Mouse (Mus musculus) lung, adult 18-20 months (tissue): ENCODE measurements around the gene Phf1.
"Not testable (repeated sequence)": the region's sequence is repeated elsewhere in the genome, so short reads cannot be mapped to it uniquely, and the experiment has no call there.

Source experiments
- DNase-seq, 2 experiments: peaks; one replicate each; pipeline ENCODE4 v3.0.0; 2022; ENCODE audit warnings: mixed read lengths in 2 of 2

The Phf1 gene

DNA sequence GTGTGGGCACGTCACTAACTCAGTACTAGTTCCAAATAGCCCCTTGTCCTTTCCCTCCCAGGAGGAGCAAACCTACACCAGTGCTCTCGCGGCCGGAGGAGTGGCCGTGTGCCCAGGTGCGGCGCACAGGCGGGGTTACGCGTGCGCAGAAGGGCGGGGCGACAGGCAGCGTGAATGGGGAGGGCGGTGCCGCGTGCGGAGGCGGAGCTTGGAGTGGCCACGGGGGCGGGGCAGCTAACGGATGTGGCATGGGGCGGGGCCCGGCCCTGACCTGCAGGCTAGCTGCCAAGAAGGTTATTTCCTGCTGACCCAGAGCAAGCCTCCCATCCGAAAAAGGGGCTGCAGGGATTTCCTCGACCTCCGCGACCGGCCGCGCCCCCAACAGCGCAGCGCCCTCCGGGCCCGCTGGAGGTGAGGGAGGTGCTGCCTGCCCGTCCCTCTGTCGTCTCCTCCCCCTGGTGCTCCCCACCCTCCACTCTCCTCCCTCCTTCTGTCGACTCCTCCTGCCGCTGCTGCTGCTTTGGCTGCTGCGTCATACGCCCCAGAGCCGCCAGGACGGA, at the start of gene Phf1:
Gene Phf1, plus strand, starts transcription at position 214 of the 560 bp plus-strand sequence.
- peak; percentile 96 to 97 for DNase-seq

DNA sequence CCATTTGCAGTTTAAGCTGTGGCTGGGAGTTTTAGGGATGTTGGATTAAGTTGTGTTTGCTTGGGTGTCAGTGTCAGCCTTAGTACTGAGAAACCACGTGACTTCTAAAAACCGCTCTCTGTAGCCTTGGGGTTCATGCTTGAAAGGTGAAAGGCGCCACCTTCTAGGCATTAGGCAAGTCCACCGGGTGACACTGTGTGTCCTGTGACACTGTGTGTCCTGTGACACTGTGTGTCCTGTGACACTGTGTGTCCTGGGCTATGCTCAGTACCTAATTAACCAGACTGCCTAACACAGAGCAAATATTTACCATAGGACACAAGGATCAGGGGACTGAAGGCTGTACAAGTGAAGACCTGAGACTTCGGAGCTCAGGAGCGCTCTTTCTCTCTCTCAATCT, 49.3 kb upstream of the Phf1 start:
- no peak for DNase-seq

DNA sequence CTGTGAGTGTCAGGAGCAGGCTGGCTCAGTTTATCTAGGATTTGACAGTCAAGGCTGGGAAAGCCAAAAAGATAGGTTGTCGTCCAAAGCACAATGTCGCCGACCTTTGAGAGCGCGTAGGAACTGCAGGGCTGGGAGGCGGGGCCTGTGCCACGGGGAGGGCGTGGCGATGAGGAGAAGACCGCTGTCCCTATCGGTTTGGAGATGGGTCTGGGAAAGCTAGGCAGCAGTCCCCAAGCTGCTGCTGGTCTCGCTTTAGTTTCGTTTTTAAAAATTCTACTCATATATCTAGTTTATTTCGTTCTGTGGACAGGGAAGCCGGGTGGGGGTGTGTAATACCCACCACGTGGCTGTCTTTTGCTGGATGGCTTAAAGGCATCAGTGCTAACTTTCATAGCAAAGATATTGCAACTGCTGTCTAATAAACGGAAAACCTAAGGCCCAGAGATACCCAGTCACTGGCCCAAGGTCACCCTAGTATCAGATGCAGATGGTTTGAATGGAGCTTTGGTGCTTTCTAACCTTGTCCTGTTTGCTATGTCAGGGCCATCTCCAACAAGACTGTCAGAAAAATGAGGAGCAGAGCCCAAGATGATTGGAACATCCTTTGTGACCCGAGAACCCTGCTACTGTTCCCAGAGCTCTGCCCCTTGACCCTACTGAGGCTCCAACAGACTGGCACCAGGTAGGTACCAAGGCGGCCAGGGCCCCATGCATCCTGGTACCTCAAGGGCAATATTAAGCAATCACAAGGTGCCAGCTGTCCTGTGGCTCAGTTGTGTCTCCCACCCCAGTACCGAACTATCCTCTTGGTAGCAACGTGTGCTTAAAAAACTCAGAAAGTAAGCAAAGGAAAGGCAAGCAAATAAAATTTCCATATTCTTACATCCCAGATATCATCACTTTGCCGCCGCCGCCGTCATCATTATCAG, 47.6 kb upstream of the Phf1 start:
- DNase-seq, result peak; percentile 83 to 87

DNA sequence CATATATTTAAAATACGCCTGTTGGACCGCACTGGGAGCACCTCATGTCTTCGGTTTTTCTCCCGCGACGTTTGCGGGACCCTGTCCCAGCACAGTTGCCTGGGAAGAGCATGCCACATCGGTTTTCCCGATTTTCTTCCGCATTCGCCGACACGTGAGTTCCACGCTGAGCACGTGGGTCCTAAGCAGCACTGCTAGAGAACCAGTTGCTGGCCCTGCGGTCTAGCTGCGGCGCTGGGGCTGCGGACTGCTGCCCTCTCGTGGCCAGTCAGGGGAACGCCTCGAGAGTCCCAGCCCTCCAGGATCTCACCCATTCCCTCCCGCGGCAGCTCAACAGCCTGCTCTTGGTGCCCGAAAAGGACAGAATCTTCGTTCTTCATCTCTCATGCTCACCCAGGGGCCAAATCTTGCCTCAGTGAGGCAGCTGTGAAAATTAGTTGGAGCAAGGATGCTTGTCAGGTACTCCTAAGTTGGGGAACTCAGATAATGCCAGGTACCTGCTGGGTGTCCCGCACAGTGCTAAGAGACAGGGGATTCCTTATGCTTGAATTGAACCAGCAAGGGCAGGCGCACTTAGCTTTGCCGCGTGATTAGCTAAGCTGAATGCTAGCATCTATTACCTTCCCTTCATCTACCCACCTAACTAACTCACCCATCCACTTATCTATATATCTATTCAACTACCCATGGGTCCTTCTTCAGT, 46.7 kb upstream of the Phf1 start:
- DNase-seq, result peak; percentile 83 to 87

DNA sequence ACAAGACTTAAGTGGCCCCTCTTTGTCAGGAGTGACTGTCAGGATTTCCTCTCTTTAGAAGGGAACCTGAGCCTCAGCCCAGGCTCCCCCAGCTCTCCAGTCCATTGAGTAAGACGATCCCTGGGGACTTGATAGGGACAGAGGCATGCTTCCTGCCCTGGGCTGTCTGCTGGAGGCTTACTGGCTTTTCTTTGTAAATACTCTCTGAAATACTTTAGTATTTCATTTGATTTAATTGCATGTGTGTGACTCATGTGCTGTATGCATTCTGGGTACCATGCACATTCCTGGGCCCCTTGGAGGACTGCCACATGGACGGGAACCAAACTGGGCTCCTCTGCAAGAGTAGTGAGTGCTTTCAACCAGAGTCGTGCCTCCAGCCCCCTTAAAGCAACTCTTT, 44.9 kb upstream of the Phf1 start:
- DNase-seq, result no peak

DNA sequence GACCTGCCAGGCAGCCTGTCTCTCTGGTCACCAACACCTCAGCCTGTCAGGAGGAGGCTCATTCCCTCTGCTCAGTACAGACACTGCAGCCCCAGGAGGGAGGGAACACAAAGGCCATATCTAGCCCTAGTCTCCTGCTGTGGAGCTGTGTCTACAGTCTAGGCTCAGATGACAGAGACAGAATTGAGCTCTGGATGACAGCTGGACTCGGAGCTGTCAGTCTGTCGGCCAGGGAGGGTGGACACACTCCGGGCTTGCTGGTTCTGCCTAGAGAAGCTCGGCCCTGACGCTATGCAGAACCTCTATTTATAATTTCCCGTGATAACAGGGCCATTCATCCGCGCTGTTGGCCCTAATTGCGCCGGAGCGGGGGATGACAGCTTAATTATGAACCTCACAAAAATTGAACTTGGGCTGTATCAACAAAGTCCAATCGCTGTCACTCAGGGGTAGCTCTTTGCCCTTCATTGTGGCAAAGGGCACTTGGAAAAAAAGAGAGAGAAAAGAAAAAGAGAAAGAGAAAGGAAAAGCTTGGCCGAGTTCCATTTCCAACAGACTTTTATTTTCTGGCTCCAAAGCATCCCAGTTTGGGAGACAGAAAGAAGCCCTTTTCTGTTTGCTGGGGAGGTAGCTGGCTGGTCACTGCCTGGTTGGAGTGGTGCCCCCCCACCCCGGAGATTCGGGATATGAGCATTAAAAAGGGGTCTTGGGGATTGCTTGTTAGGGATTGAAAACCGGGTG, 40.0 kb upstream of the Phf1 start:
- DNase-seq, result no peak

DNA sequence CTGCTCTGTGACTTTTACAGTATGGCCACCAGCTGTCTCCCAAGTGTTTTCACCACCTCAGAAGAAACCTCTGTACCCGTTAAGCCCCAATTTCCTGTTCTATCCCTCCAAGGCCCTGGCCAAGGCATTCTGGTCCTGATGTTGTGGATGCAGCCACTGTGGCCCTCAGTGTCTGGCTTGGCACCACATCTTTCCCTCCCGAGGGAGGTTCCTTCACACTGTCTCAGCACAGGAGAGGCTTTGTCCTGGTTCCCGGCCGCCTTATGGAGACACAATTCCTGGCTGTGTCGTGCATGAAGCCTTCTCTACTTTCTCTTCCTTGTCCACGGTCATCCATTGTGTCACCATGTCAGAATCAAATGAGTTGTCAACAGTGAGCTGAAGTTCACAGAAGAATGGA, 39.4 kb upstream of the Phf1 start:
- no peak for DNase-seq

DNA sequence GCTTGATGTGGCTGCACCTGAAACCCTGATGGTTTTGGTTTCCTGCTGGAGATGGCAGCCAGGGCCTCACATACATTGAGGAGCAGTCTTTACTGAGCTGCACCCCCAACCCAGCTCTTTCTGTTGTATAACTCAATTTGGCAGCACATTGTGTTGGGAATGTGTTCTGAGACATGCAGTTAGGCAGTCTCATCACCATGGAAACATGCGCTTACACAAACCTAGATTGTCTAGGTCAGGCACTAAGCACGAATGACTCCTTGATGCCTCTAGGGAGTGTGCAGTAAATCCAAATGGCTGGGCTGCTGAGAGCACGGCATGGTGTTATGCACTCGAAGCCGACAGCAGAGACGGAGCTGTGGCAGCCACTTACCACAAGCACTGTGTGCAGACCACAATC, 38.5 kb upstream of the Phf1 start:
- DNase-seq, result no peak

DNA sequence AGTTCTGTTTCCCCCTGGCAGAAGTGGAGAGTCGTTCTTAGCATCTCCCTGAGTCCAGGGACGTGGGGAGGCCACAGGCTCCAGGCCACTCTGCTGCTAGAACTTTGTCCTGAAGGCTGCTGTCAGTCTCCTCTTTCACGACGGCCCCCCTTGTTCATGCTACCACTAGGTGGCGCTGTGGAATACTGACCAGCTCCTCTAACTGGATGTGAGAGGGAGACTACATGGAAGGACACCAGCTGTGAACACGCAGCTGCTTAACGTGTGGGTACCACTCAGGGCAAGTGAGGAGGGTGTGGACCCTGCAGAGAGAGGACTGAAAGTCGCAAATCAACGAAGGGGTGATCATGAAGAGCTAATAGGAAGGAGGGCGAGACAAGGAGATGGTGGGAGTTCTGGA, 37.3 kb upstream of the Phf1 start:
- peak; percentile 59 to 70 for DNase-seq

DNA sequence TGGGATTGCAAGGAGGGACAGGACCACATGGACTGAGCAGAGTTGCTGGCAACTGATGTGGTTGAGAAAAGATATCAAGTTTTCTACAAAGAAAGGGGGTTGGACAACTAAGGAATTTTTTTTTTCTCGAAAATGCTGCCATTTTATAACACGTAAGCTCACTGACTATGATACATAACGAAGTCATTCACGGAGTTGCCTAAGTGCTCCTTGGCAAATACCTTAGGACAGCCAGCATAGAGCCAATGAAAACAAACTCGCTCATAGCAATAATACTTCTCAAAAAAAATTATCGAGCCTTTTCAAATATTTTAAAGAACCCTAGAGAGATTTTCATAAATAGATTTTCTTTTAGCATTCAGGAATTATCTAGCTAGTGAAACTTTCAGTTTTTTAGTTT, 31.9 kb upstream of the Phf1 start:
- no peak for DNase-seq

DNA sequence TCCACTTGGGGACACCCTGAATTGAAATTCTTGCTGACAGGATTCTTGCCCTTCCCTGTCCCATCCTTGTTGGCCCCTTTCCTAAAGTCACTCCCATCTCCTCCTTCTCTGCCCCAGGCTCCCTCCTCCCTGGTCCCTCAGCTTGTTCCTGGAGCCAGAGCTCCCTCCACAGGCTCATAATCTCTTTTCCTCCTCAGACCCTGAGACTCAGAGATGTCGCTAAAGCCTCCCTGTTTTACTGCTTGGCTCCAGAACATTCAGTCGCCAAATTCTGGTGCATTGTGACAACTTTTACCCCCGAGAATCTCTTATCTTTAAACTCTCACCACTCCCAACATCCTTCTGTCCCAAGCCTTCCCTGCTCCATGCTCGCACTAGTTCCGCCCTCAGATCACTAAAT, 28.5 kb upstream of the Phf1 start:
- DNase-seq, result no peak

DNA sequence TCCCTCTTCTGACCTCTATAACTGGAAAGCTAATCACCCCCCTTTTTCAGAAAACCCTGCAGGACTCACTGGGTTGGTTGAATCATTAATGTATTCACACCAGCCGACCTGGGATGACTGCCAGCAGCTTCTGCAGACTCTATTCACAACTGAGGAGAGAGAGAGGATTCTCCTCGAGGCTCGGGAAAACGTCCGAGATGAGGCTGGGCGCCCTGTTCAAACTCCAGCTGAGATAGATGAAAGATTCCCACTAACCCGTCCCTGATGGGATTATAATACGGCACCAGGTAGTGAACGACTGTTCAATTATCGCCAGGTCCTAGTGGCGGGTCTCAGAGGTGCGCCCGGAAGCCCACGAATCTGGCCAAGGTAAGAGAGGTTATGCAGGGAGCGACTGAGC, 25.3 kb upstream of the Phf1 start:
- DNase-seq, result not testable (repeated sequence)

DNA sequence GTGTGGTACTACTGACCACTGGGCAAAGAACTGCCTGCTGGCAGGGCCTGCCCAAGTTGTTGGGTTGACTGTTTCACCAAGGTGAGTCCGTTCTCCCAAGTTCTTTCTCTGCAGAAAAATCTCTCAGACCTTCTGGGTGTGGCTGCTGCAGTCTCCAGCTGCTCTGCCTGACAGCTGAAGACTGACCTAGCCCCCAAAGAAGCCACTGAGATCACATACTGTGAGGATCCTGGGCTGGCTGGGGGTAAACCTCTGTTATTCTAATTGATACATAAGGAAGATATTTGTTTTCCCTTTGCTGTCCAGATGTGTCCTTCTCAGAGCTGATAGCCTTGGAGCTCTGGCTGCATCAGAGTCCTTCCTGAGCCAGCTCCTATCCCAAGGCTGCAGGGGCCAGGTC, 17.6 kb upstream of the Phf1 start:
- DNase-seq, result no peak

DNA sequence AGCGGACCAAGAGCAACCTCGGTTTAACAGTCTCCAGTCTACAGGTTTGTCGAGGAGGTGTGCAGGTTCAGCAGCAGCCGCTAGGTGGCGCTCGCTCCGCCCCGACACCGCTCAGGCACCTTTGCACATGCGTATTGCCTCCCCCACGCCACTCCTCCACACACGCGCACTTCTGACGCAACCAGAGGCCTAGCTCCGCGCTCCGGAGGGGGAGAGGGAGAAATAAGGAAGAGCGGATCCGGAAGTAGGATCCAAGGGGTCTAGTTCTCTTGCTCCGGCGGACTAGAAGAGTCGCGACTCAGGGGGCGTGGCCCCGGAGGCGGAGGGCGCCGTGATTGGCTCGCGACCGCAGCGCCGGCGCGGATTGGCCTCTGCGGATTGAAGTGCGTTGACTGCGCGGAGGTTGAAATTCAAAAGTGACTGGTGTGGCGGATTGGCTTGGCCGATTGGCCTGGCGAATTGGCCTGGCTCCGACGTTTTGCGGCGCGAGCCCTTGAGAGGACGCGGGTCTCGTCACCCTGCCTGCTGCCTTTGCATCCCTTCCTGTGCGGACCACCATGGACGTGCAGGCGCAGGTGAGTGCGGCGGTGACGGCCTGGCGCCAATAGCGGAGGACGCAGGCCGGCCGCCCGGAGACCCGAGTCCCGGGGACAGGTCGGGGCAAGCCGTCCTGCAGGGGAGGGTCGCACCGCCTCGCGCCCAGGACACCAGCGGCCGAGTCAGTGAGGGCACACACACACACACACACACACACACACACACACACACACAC, 16.0 kb upstream of the Phf1 start, which contains the start of gene Kifc5b:
Gene Kifc5b, plus strand, starts transcription at position 381 of the 772 bp plus-strand sequence.
- DNase-seq, result peak; percentile 99

DNA sequence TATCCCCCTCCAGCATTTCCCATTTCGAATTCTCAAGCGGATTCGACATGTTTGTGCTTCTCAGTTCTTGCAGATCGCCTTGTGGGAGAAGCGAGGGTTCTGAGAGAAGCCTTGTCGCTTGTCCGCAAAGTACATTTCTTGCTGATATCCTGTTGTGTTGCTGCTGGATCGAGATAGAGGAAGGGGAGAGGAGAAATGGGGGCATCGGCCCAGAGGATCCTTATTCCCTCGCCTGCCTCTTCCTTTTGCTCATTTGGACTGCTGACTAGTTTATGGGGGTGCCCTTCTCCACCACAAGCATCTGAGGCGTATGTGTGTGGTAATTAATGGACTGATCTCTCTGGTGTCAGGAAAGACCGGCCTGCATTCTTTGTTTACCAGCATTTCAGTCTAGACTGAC, 15.3 kb upstream of the Phf1 start:
- DNase-seq, result not testable (repeated sequence)

DNA sequence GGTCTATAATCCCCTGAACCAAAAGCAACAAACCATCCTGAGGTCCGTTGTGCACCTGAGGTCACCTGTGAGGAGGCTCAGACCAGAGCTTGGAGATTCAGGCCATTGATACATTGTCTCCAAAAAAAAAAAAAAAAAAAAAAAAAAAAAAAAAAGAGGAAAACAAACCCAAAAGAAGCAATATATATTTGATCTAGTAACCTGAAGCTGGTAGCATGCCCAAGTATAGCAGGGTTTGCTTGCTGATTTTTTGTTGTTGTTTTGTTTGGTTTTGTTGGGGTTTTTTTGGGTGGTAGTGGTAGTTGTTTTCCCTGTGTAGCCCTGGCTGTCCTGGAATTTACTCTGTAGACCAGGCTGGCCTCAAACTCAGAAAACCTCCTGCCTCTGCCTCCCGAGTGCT, 14.5 kb upstream of the Phf1 start:
- no peak for DNase-seq

DNA sequence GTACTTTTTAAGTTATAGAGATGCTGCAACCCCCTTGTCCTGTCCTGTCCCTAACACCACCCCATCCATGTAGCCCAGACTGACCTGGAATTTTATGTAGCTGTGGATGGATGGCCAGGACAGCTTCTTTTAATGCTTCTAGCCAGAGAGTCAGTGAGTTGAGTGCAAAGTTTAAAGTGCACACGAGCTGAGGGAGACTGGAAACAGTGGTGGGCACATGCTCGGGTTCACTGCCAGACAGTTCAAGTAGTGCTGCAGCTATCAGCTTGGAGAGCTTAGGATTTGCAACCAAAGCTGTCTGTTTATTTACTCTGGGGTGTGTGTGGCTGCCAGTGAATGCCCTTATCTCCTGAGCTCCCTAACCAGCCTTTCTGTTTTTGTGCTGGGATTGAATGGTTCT, 13.3 kb upstream of the Phf1 start:
- DNase-seq, result not testable (repeated sequence)

DNA sequence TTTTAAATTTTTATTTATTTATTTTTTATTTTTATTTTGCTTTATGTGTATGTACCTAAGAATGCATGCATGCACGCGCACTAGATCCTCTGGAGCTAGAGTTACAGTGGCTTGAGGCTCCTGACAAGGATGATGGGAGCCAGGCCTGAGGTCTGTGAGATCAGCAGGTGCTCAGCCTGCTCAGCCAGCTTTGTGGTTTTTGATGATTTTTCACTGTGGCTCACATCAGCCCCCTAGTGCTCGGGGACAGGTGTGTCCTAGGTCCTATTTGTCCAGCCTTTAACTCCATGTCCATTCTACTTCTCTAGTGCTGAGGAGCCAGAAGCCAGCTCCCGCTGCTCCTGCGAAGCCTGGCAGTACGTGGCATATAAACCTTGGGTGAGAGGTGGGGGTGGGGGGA, 10.5 kb upstream of the Phf1 start:
- not testable (repeated sequence) for DNase-seq

DNA sequence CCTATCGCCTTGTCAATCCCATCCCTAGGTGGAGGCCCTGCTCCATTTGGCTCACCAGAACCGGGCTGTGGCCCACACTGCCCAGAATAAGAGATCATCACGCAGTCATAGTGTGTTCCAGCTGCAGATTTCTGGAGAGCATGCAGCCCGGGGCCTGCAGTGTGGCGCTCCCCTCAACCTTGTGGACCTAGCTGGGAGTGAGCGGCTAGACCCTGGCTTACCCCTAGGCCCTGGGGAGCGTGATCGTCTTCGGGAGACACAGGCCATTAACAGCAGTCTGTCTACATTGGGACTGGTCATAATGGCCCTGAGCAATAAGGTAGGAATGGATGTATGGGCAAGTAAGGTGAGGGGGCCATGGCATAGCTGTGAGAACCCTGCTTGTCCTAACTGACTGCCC, 7.4 kb upstream of the Phf1 start:
- not testable (repeated sequence) for DNase-seq

DNA sequence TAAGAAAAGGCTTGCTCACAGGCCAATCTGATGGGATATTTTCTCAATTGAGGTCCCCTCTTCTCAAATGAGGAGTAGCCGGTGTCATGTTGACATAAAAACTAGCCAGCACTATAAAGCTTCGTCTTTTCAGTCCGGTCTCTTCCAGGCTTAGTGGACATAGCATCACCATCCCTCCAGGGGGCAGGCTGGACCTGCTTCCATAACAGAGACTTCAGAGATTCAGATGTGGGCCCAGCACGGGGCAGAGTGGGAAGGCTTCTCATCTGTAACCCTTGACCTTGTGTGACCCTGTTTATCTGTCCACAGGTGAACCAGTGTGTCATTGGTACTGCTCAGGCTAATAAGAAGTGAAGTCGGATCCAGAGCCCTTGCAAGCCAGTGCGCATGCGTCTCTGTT, 1.1 kb upstream of the Phf1 start:
- DNase-seq, result peak; percentile 54 to 58

DNA sequence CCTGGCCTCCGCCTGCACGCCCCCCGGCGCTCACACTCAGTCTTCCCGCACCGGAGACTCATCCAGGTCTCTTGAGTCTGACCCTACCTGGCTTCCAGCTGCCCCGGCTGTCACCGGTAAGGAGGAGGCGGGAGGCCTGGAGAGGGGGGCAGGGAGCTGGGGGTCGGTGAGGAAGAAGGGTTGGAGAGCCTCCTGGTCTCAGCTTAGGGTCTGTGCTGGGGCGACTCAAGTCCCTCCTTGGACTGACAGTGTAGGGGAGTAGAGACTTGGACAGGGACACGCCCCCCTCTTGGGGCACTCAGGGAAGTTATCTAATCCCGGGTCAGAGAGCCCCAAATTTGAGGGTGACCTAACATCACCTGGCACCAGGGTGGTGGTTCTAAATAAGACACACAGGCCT, 567 bp downstream of the Phf1 start:
- peak in 1 of 2 experiments; percentile 37 for DNase-seq
